ENCODE assay signal across 8 mouse cellular contexts in genomic region chr17:82266842-82267241, GRCm38 (mm10).
A peak's percentile ranks its signal among the peaks of the same experiment; 100 is the strongest.
DNase-seq lines count a peak whose midpoint lies in the region; ATAC-seq and TF ChIP-seq lines count a peak whose summit lies in the region.
"Not testable (repeated sequence)": the region's sequence is repeated elsewhere in the genome, so short reads cannot be mapped to it uniquely, and the experiment has no call there.

No protein-coding gene starts in this region.

- not testable (repeated sequence) for H3K36me3 ChIP-seq in ES-Bruce4 (ENCODE audit: control insufficient read depth, insufficient read depth, low read length, poor library complexity, severe bottlenecking); ES-E14 (ENCODE audit: control insufficient read depth, insufficient read depth, low read length, poor library complexity, severe bottlenecking); lung, embryonic 14.5 days (ENCODE audit: insufficient read depth); midbrain, postnatal 0 days (ENCODE audit: insufficient read depth, low read length); testis, adult 2 months (ENCODE audit: control insufficient read depth, insufficient read depth, low read length)

- not testable (repeated sequence) for H3K4me3 ChIP-seq in ES-Bruce4 (ENCODE audit: low read depth, low read length); ES-E14 (ENCODE audit: insufficient read depth in 1 of 2, low read depth in 1 of 2, low read length in 2 of 2, poor library complexity in 1 of 2, severe bottlenecking in 1 of 2); layer of hippocampus, adult 2 months; lung, embryonic 14.5 days (ENCODE audit: low read depth, low read length); midbrain, postnatal 0 days (ENCODE audit: low read depth, low read length); testis, adult 2 months (ENCODE audit: control insufficient read depth, low read depth, low read length)

- H3K4me1 ChIP-seq in ES-Bruce4 (ENCODE audit: control insufficient read depth, insufficient read depth, low read length); ES-E14 (ENCODE audit: control insufficient read depth in 2 of 2, insufficient read depth in 2 of 2, low read length in 2 of 2, poor library complexity in 1 of 2); lung, embryonic 14.5 days (ENCODE audit: insufficient read depth); midbrain, postnatal 0 days (ENCODE audit: insufficient read depth, low read length); testis, adult 2 months (ENCODE audit: control insufficient read depth, insufficient read depth, low read length): not testable (repeated sequence)

- not testable (repeated sequence) for H3K9ac ChIP-seq in ES-Bruce4 (ENCODE audit: low read depth, poor library complexity, severe bottlenecking); ES-E14 (ENCODE audit: insufficient read depth, low read depth, low read length, poor library complexity, severe bottlenecking); lung, embryonic 14.5 days; midbrain, postnatal 0 days (replicated peaks; ENCODE audit: low read length, poor library complexity, severe bottlenecking)

- peak; percentile 40 for TF ChIP-seq CTCF in ES-Bruce4 (IDR thresholded peaks at IDR 0.05; ENCODE audit: low read depth, low read length)
- TF ChIP-seq CTCF in brain, embryonic 14.5 days (IDR thresholded peaks at IDR 0.05; ENCODE audit: borderline replicate concordance, extremely low read depth, insufficient read depth, insufficient read length) = peak; percentile 15; the same call in 1 of the 2 replicates
- 0 out of 2 replicates have a peak, but pooled peaks have one; percentile 13 for TF ChIP-seq CTCF in layer of hippocampus, adult 2 months (conservative IDR thresholded peaks at IDR 0.05)
- TF ChIP-seq CTCF in lung, embryonic 14.5 days (IDR thresholded peaks at IDR 0.05; ENCODE audit: low read depth) = peak; percentile 16; the same call in 1 of the 2 replicates
- TF ChIP-seq CTCF in midbrain, postnatal 0 days (IDR thresholded peaks at IDR 0.05) = peak; percentile 15; the same call in 1 of the 2 replicates
- TF ChIP-seq CTCF in testis, adult 2 months (IDR thresholded peaks at IDR 0.05; ENCODE audit: control insufficient read depth, insufficient read depth, insufficient replicate concordance, low read depth, low read length) = peak; percentile 51; the same call in 1 of the 2 replicates

- not testable (repeated sequence) for H3K4me2 ChIP-seq in lung, embryonic 14.5 days; midbrain, postnatal 0 days (ENCODE audit: low read depth, low read length, poor library complexity, severe bottlenecking)

- not testable (repeated sequence) for TF ChIP-seq EP300 in ES-Bruce4 (IDR thresholded peaks at IDR 0.05; ENCODE audit: insufficient read depth, low read depth, low read length)

- H3K9me3 ChIP-seq in ES-Bruce4 (replicated peaks; ENCODE audit: control insufficient read depth, insufficient read depth, low read length, poor library complexity, severe bottlenecking); ES-E14 (ENCODE audit: control insufficient read depth, insufficient read depth, low read depth, low read length); lung, embryonic 14.5 days (ENCODE audit: low read depth, low read length); midbrain, postnatal 0 days (ENCODE audit: low read length): not testable (repeated sequence)

- in situ Hi-C loops in ES-E14 (cut with MboI; ENCODE audit: low sequenced_read_pairs in 2 of 2, unreplicated experiment in 2 of 2) = not testable (repeated sequence)

- not testable (repeated sequence) for H3K27me3 ChIP-seq in ES-Bruce4 (ENCODE audit: control insufficient read depth, insufficient read depth, low read length, poor library complexity, severe bottlenecking); lung, embryonic 14.5 days (ENCODE audit: insufficient read depth, low read length); midbrain, postnatal 0 days (ENCODE audit: insufficient read depth, low read length); testis, adult 2 months (ENCODE audit: control insufficient read depth, insufficient read depth, low read length)

- peak; percentile 22 for DNase-seq in ES-E14 (ENCODE audit: low read depth, low spot score)
- peak; percentile 65 for DNase-seq in R1 (ENCODE audit: low read depth, low spot score)
- DNase-seq in brain, embryonic 14.5 days (ENCODE audit: low read depth); layer of hippocampus, adult 2 months (ENCODE audit: low spot score in 2 of 2); lung, embryonic 14.5 days; midbrain, postnatal 0 days (ENCODE audit: low spot score): not testable (repeated sequence)

- not testable (repeated sequence) for ATAC-seq in lung, embryonic 14.5 days (ENCODE audit: insufficient read depth); midbrain, postnatal 0 days (ENCODE audit: low FRiP score)

- not testable (repeated sequence) for H3K27ac ChIP-seq in ES-Bruce4 (ENCODE audit: insufficient read depth, low read length); ES-E14 (ENCODE audit: insufficient read depth, low read depth, low read length, poor library complexity, severe bottlenecking); layer of hippocampus, adult 2 months; lung, embryonic 14.5 days (ENCODE audit: low read depth); midbrain, postnatal 0 days (ENCODE audit: low read depth, low read length); testis, adult 2 months (ENCODE audit: control insufficient read depth, insufficient read depth, low read depth, low read length)

- not testable (repeated sequence) for TF ChIP-seq POLR2A in ES-Bruce4 (IDR thresholded peaks at IDR 0.05; ENCODE audit: insufficient read depth, low read length); brain, embryonic 14.5 days (IDR thresholded peaks at IDR 0.05; ENCODE audit: borderline replicate concordance, extremely low read depth, insufficient read depth, insufficient read length, poor library complexity, severe bottlenecking); testis, adult 2 months (IDR thresholded peaks at IDR 0.05; ENCODE audit: control insufficient read depth, low read depth, low read length)

- 94% methylated on average over 5 of the region's 5 CpGs for WGBS in lung, embryonic 14.5 days
- 96% methylated on average over 5 of the region's 5 CpGs for WGBS in midbrain, postnatal 0 days

TF ChIP-seq in ES-E14, 5 proteins besides CTCF, POLR2A, EP300 and RAD21:
- TF ChIP-seq ZC3H11A (IDR thresholded peaks at IDR 0.05; ENCODE audit: borderline replicate concordance, low read depth, low read length) = peak; percentile 16; the same call in 1 of the 2 replicates
TF ChIP-seq in ES-E14: peak in this region for 1; not testable (repeated sequence) for 4.
